Mouse (Mus musculus): Measurements from ENCODE around the gene Copg2. TPM values are rescaled to one million over a fixed set of nuclear protein-coding genes. Genes with fewer than 3 reads are reported as not detected.

The Copg2 gene
- total RNA-seq, 2 experiments from 2014 or later = 7.9 to 10.6 TPM

- no peak for ATAC-seq (replicated peaks; ENCODE audit: low FRiP score, poor library complexity, severe bottlenecking)
Measured at GRCm38 (mm10) chr6:30849818-30850217, 46.8 kb downstream of the Copg2 start.

DNA sequence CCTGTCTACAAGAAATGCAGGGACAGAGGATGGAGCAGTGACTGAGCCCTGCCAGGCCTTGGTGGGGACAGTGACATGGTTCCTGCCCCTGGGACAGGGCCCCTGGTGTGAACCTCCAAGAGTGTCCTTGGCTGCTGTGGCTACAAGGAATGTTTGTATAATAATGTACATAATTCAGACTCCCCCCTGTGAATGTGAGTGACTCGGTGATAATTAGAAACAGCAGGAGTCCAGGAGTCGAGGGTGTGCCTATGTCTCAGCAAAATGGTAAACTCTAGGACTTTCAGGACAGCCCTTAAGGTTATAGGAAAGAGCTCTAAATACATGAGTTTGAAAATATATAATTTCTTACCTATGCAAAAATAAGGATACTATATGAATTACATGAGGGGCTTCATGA lies 64.4 kb downstream of the Copg2 start:
- no peak for ATAC-seq (replicated peaks; ENCODE audit: low FRiP score, poor library complexity, severe bottlenecking)

DNA sequence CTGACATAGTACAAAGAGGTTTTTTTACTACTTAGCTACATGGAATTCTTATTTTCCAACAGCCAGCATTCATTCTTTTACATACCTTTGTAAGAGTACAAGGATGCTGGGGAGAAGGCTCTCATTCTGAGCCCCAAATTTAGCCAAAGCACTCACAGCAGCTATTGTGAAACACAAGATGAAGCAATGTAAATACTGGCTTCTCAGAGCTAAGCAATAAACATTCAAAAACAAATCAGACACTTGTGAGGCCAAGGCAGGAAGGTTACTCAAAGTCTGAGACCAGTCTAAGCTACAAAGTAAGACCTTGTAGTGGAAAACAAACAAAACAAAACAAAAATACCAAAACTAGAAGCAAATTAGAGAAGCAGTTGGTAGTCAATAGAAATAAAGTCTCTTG lies 83.0 kb downstream of the Copg2 start:
- ATAC-seq (replicated peaks; ENCODE audit: low FRiP score, poor library complexity, severe bottlenecking) = no peak

- peak; percentile 36; the same call in 1 of the 2 replicates for ATAC-seq (replicated peaks; ENCODE audit: low FRiP score, poor library complexity, severe bottlenecking)
Measured at GRCm38 (mm10) chr6:30805053-30805752, 91.4 kb downstream of the Copg2 start.

DNA sequence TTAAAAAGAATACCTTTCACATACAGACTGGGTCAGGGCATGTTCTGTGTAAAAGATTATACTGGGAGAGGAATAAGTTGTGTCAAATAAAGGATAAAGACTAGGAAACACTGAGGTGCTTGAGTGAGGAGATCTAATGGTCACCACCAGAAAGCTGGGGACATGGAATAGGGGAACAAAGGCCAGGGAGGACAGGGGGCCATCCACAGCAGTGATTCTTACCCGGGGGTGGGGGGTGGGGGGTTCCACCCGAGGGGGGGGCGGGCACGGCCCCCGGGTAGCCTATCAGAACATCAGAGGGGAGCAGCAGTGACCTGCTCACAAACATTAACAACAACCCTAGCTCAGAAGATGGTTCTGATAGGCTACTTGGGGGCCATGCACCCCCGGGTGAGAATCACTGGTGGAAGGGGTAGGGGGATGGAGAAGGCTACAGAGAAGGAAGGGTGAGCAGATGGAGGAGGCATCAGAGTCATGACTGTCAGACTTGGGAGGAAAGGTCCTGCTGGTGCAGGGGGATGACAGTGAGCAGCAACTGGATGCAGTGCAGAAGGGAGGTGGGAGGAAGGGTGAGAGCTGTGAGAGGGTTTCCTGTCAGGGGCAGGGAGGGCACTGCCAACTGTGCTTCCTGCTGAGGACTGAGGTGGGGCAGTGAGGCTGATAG lies 92.1 kb downstream of the Copg2 start:
- ATAC-seq (replicated peaks; ENCODE audit: low FRiP score, poor library complexity, severe bottlenecking) = peak; percentile 72

GRCm38 (mm10) chr6:30802915-30803314 lies 93.7 kb downstream of the Copg2 start:
- ATAC-seq (replicated peaks; ENCODE audit: low FRiP score, poor library complexity, severe bottlenecking) = peak; percentile 60; the same call in 1 of the 2 replicates

- ATAC-seq (replicated peaks; ENCODE audit: low FRiP score, poor library complexity, severe bottlenecking) = no peak
Measured at GRCm38 (mm10) chr6:30751209-30751608, 145.4 kb downstream of the Copg2 start.

- no peak for ATAC-seq (replicated peaks; ENCODE audit: low FRiP score, poor library complexity, severe bottlenecking)
Measured at GRCm38 (mm10) chr6:30750482-30750881, 146.1 kb downstream of the Copg2 start.

DNA sequence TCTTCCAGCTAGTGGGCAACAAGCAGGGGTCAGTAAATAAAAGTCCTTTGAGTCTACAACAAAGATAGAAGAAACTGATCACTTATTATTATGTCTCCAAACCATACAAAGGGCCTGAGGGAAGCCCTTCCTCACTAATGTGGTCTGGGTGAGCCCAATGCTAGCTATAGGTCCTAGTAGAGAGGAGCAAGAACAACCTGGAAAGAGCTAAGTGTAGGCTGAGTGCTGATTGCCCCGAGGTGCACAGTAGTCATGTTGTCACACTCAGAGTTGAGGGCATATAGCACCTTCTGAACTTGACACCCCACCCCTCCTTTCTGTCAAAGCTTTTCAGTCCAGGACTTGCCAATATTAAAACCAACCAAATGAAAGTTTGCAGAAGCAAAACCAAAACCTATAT lies 146.7 kb downstream of the Copg2 start:
- no peak for ATAC-seq (replicated peaks; ENCODE audit: low FRiP score, poor library complexity, severe bottlenecking)

DNA sequence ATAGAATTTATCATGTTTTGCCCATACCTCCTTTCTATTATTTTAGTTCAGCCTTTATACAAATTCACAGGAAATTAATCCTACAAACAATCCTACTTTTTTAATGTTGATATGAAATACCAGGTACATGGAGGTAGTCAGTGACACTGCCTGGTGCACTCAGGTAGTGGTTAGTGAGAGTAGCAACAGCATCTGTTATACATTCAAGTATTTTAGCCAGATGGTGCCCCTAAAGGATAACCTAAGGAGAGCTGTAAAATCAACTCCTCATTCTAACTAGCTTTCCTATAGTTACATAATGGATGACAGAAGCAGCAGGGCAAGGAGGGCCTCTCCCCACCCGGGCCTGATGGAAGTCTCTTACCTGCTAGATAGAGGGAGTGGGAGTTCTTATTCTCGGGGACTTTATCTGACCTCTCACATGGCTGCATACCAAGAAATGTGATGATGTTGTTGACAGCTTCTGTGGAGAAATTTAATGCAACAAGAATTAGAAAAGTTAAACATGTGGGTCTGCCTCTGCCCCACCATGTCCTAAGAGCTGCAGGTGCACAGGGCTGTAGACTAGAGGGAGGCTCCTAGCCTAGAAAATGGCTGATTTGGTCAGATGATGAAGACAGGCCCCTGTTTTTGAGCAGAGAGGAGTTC lies 147.4 kb downstream of the Copg2 start:
- ATAC-seq (replicated peaks; ENCODE audit: low FRiP score, poor library complexity, severe bottlenecking) = no peak

GRCm38 (mm10) chr6:30748358-30748910 lies 148.2 kb downstream of the Copg2 start:
- no peak for ATAC-seq (replicated peaks; ENCODE audit: low FRiP score, poor library complexity, severe bottlenecking)

- no peak for ATAC-seq (replicated peaks; ENCODE audit: low FRiP score, poor library complexity, severe bottlenecking)
Measured at GRCm38 (mm10) chr6:30747631-30748357, 148.8 kb downstream of the Copg2 start.

- ATAC-seq (replicated peaks; ENCODE audit: low FRiP score, poor library complexity, severe bottlenecking) = no peak
Measured at GRCm38 (mm10) chr6:30745591-30745990, 151.0 kb downstream of the Copg2 start.

GRCm38 (mm10) chr6:30744846-30745245 lies 151.7 kb downstream of the Copg2 start:
- no peak for ATAC-seq (replicated peaks; ENCODE audit: low FRiP score, poor library complexity, severe bottlenecking)

GRCm38 (mm10) chr6:30739177-30739747 lies 157.3 kb downstream of the Copg2 start:
- ATAC-seq (replicated peaks; ENCODE audit: low FRiP score, poor library complexity, severe bottlenecking) = no peak

DNA sequence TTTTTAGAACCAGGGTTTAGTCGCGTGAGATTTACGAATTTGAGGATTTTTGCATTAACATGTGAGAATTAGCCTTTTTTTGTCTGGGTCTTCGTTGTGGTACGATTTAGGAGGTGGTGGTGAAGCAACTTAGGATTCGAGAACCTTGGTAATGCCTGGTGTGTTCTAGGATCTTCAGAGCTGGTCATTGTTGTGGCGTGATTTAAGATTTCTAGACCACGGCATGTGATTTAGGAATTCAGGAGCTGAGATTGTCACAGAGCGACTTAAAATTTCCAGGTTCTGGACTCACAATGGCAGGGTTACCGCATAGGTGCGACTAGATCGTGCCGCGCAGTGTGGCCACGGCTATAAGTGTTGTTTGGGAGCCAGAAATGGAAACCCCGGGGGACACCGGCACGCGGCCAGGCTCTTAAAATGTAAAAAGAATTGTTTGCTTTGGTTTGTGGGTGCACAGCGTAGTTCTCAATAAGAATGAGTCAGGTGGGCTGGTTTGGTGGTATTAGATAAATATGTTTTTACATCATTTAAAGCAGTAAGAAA lies 158.1 kb downstream of the Copg2 start:
- ATAC-seq (replicated peaks; ENCODE audit: low FRiP score, poor library complexity, severe bottlenecking) = no peak

GRCm38 (mm10) chr6:30737548-30738463 lies 158.8 kb downstream of the Copg2 start:
- ATAC-seq (replicated peaks; ENCODE audit: low FRiP score, poor library complexity, severe bottlenecking) = no peak

DNA sequence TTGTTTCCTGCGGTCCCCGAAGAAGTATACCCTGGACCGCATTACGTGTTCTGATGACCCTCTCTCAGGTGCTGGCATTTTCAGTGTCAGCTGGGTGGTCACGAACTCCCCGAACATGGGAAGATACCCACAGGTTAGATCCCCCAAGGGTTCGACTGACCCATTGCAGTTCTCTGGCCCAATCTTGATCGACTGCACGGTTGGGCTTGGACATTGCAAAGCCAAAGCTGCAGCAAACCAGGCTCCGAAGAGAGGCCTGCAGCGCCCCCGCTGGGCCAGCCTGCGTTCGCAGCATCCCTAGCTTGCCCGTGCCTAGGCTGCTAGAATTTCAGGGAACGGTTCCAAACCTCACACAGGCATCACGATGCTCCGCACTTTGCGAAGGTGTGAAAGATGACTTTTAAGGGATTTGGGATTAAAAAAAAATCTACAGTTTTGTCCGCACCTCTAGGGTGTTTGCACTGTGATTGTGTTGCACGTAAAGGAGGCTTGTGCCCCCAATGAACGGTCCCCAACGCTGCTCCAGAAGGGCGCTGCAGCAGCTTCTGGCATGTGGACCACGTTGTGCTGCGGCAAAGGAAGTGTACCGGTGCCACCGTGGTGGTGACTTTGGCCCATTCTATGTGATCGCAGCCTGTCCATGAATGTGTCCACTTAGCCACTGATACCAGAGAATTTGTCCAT lies 159.6 kb downstream of the Copg2 start:
- peak; percentile 44 for ATAC-seq (replicated peaks; ENCODE audit: low FRiP score, poor library complexity, severe bottlenecking)

All from erythroblast, adult 5-6 weeks (primary cell).